Mouse (Mus musculus) CH12.LX (cell line): ENCODE data around the gene Togaram2. TPM values are rescaled to one million over a fixed set of nuclear protein-coding genes. Genes with fewer than 3 reads are reported as not detected.

Experiments used
- DNase-seq: peaks from one replicate; pipeline ENCODE4 v3.0.0-alpha.2; 2013; ENCODE audit errors: extremely low read depth
- H3K27ac ChIP-seq: 2 replicates; pipeline ENCODE4 v1.5.1; 2012; ENCODE audit warnings: low read depth, mild to moderate bottlenecking, control low read depth, moderate library complexity; ENCODE audit not compliant: insufficient read depth
- H3K27me3 ChIP-seq: replicated peaks from 2 replicates; pipeline ENCODE3; 2012; ENCODE audit warnings: inconsistent platforms
- H3K36me3 ChIP-seq, 2 experiments: replicated peaks in 1 of 2; 2 replicates each; pipeline versions ENCODE3 to v1.6.1; 2012; ENCODE audit warnings: inconsistent platforms in 1 of 2, low read length in 1 of 2, mild to moderate bottlenecking in 1 of 2, mixed read lengths in 1 of 2, moderate library complexity in 1 of 2; ENCODE audit not compliant: control insufficient read depth in 1 of 2, insufficient read depth in 1 of 2
- H3K4me1 ChIP-seq, 2 experiments: 2 replicates each; pipeline ENCODE4 v1.6.1; 2012; ENCODE audit warnings: inconsistent platforms in 1 of 2, moderate library complexity in 1 of 2; ENCODE audit not compliant: insufficient read depth in 2 of 2, control insufficient read depth in 1 of 2
- H3K4me2 ChIP-seq: 2 replicates; pipeline ENCODE4 v1.6.1; 2012; ENCODE audit warnings: low read depth, mild to moderate bottlenecking, control low read depth; ENCODE audit not compliant: poor library complexity, insufficient read depth, severe bottlenecking
- H3K4me3 ChIP-seq, 3 experiments: fragments of 150-350 bp in 1 of 3; sonication (generic) in 1 of 3; replicated peaks in 1 of 3; 2 replicates each; pipeline versions ENCODE3 to v1.5.1; 2011 to 2012; ENCODE audit warnings: low read depth in 2 of 3, low read length in 2 of 3, mild to moderate bottlenecking in 2 of 3, moderate library complexity in 2 of 3, control low read depth in 1 of 3, improper control_type of control experiment in 1 of 3, inconsistent platforms in 1 of 3, mixed read lengths in 1 of 3; ENCODE audit not compliant: poor library complexity in 1 of 3
- H3K79me2 ChIP-seq: replicated peaks from 2 replicates; pipeline ENCODE4 v1.6.1; 2012; ENCODE audit warnings: mild to moderate bottlenecking, moderate library complexity; ENCODE audit not compliant: control insufficient read depth, poor library complexity, insufficient read depth, severe bottlenecking; ENCODE audit errors: extremely low read depth
- H3K9ac ChIP-seq: 2 replicates; pipeline ENCODE4 v1.6.1; 2012; ENCODE audit warnings: low read depth, mild to moderate bottlenecking, control low read depth, moderate library complexity; ENCODE audit not compliant: insufficient read depth
- H3K9me3 ChIP-seq: replicated peaks from 2 replicates; pipeline ENCODE3; 2012; ENCODE audit warnings: low read length, inconsistent platforms, mixed read lengths
- BHLHE40 ChIP-seq: IDR thresholded peaks from 2 replicates; pipeline ENCODE4 v1.6.1; 2011; ENCODE audit warnings: mild to moderate bottlenecking, low read depth, low read length, improper control_type of control experiment
- CHD1 ChIP-seq: IDR thresholded peaks from 2 replicates; pipeline ENCODE4 v1.6.1; 2012; ENCODE audit warnings: low read depth, low read length, improper control_type of control experiment, inconsistent platforms
- CHD2 ChIP-seq: IDR thresholded peaks from 2 replicates; pipeline ENCODE4 v1.6.1; 2011; ENCODE audit warnings: low read length, improper control_type of control experiment
- CTCF ChIP-seq, 2 experiments: IDR thresholded peaks in 1 of 2; conservative IDR thresholded peaks in 1 of 2; 2 replicates each; pipeline ENCODE4 v1.5.1; 2011 to 2012; ENCODE audit warnings: low read depth in 2 of 2, low read length in 2 of 2, improper control_type of control experiment in 1 of 2, inconsistent platforms in 1 of 2, mild to moderate bottlenecking in 1 of 2, moderate library complexity in 1 of 2
- E2F4 ChIP-seq: IDR thresholded peaks from 2 replicates; pipeline ENCODE4 v1.6.1; 2011; ENCODE audit warnings: low read depth, low read length, improper control_type of control experiment; ENCODE audit not compliant: insufficient replicate concordance
- ELF1 ChIP-seq: IDR thresholded peaks from 2 replicates; pipeline ENCODE4 v1.6.1; 2014; ENCODE audit warnings: low read depth, mild to moderate bottlenecking, inconsistent platforms, low read length, improper control_type of control experiment
- EP300 ChIP-seq: IDR thresholded peaks from 2 replicates; pipeline ENCODE4 v1.6.1; 2011; ENCODE audit warnings: low read length, improper control_type of control experiment
- GABPA ChIP-seq: IDR thresholded peaks from 2 replicates; pipeline ENCODE4 v1.6.1; 2012; ENCODE audit warnings: low read depth, low read length, improper control_type of control experiment, inconsistent platforms; ENCODE audit not compliant: insufficient replicate concordance
- HCFC1 ChIP-seq: IDR thresholded peaks from 2 replicates; pipeline ENCODE4 v1.6.1; 2012; ENCODE audit warnings: low read depth, mild to moderate bottlenecking, inconsistent platforms, low read length, improper control_type of control experiment
- IRF4 ChIP-seq: IDR thresholded peaks from 2 replicates; pipeline ENCODE4 v1.6.1; 2014; ENCODE audit warnings: low read depth, mild to moderate bottlenecking, inconsistent platforms, low read length, improper control_type of control experiment
- KAT2A ChIP-seq: IDR thresholded peaks from 2 replicates; pipeline ENCODE4 v1.6.1; 2012; ENCODE audit warnings: low read length, improper control_type of control experiment, inconsistent platforms; ENCODE audit not compliant: insufficient replicate concordance
- MAFK ChIP-seq: IDR thresholded peaks from 2 replicates; pipeline ENCODE4 v1.6.1; 2011; ENCODE audit warnings: low read length, improper control_type of control experiment; ENCODE audit not compliant: insufficient replicate concordance
- MXI1 ChIP-seq: IDR thresholded peaks from 2 replicates; pipeline ENCODE4 v1.6.1; 2011; ENCODE audit warnings: mild to moderate bottlenecking, low read depth, low read length, improper control_type of control experiment
- NELFE ChIP-seq: IDR thresholded peaks from 2 replicates; pipeline ENCODE4 v1.6.1; 2011; ENCODE audit warnings: low read depth, low read length, improper control_type of control experiment
- POLR2A ChIP-seq: IDR thresholded peaks from 2 replicates; pipeline ENCODE4 v1.6.1; 2011; ENCODE audit warnings: low read depth, mild to moderate bottlenecking, improper control_type of control experiment, low read length
- POLR2AphosphoS2 ChIP-seq: IDR thresholded peaks from 2 replicates; pipeline ENCODE4 v1.6.1; 2011; ENCODE audit warnings: low read depth, low read length, improper control_type of control experiment
- RAD21 ChIP-seq: IDR thresholded peaks from 2 replicates; pipeline ENCODE4 v1.6.1; 2011; ENCODE audit warnings: low read depth, mild to moderate bottlenecking, low read length, improper control_type of control experiment, moderate library complexity
- RCOR1 ChIP-seq: conservative IDR thresholded peaks from 2 replicates; pipeline ENCODE4 v1.6.1; 2012; ENCODE audit warnings: low read depth, mild to moderate bottlenecking, inconsistent platforms, low read length, improper control_type of control experiment
- SIN3A ChIP-seq: IDR thresholded peaks from 2 replicates; pipeline ENCODE4 v1.6.1; 2012; ENCODE audit warnings: low read length, improper control_type of control experiment, inconsistent platforms
- SMC3 ChIP-seq: IDR thresholded peaks from 2 replicates; pipeline ENCODE4 v1.6.1; 2011; ENCODE audit warnings: low read depth, low read length, improper control_type of control experiment
- TBP ChIP-seq: conservative IDR thresholded peaks from 2 replicates; pipeline ENCODE4 v1.6.1; 2011; ENCODE audit warnings: low read depth, low read length, improper control_type of control experiment
- USF1 ChIP-seq: IDR thresholded peaks from 2 replicates; pipeline ENCODE4 v1.6.1; 2014; ENCODE audit warnings: low read depth, mild to moderate bottlenecking, inconsistent platforms, low read length, improper control_type of control experiment
- USF2 ChIP-seq: conservative IDR thresholded peaks from 2 replicates; pipeline ENCODE4 v1.6.1; 2011; ENCODE audit warnings: low read depth, low read length, improper control_type of control experiment
- ZC3H11A ChIP-seq: IDR thresholded peaks from 2 replicates; pipeline ENCODE4 v1.6.1; 2012; ENCODE audit warnings: low read depth, mild to moderate bottlenecking, inconsistent platforms, low read length, improper control_type of control experiment
- ZNF384 ChIP-seq: IDR thresholded peaks from 2 replicates; pipeline ENCODE4 v1.6.1; 2012; ENCODE audit warnings: low read depth, low read length, improper control_type of control experiment, inconsistent platforms
- dilution Hi-C: fragments of 300-500 bp; cut with MboI; formaldehyde crosslinking; loops from 2 replicates; pipeline ENCODE4 v1.14.3; 2020; ENCODE audit warnings: low sequenced_read_pairs; ENCODE audit not compliant: extremely low pct_unique_long_range_greater_than_20kb, extremely low pct_ligation_motif_present
- in situ Hi-C: fragments of 300-500 bp; cut with MboI; formaldehyde crosslinking; loops from 3 replicates; pipeline ENCODE4 v1.14.3; 2019; ENCODE audit warnings: low sequenced_read_pairs, low pct_ligation_motif_present, low pct_unique_long_range_greater_than_20kb, mixed read lengths
- polyA plus RNA-seq: library from polyadenylated mRNA; unstranded; fragments of >175 nt; gene quantifications from 2 replicates; pipeline ENCODE4 v1.2.1, GENCODE M21; 2012; ENCODE audit warnings: low read depth; ENCODE audit not compliant: insufficient read length
- total RNA-seq, 2 experiments: library from RNA; depleted of rRNA; stranded (reverse); fragments of 300-350 nt in 1 of 2; fragments of >200 nt in 1 of 2; gene quantifications; 2 replicates each; pipeline ENCODE4 v1.2.3; 2012 to 2014

Togaram2 gene
- total and polyA plus RNA-seq, 3 experiments, result 0.76 to 19.6 (median 2.6) TPM

- no peaks in the 10 kb centered on the region for H3K27me3 ChIP-seq
- H3K36me3 ChIP-seq, result peaks cover 0 to 93% of the 10 kb centered on the region in 2 experiments
- H3K4me2 ChIP-seq, result no peak overlapping the region
- no peaks in the 10 kb centered on the region for H3K79me2 ChIP-seq
- no peak overlapping the region for H3K4me3 ChIP-seq
- dilution Hi-C loops, result no loop called here
- in situ Hi-C loops, result no loop called here
- DNase-seq, result no peak
- peaks cover 2 to 4% of the 10 kb centered on the region in 2 experiments; a peak in 2 of 4 replicates for H3K4me1 ChIP-seq
- TF ChIP-seq HCFC1, result no peak
- TF ChIP-seq GABPA, result no peak
- TF ChIP-seq SMC3, result no peak
- no peak for TF ChIP-seq CHD2
- no peak for TF ChIP-seq MXI1
- H3K9ac ChIP-seq, result no peak overlapping the region
- no peak overlapping the region for H3K27ac ChIP-seq
- no peaks in the 10 kb centered on the region for H3K9me3 ChIP-seq
These were observed 42.0 kb downstream of the Togaram2 start for GRCm38 (mm10) chr17:71715034-71715433.

- no peak for TF ChIP-seq POLR2AphosphoS2
- no peak for TF ChIP-seq EP300
- no peak for TF ChIP-seq POLR2A
- TF ChIP-seq NELFE, result no peak
- no peak for TF ChIP-seq CHD1
- TF ChIP-seq MXI1, result no peak
- TF ChIP-seq IRF4, result no peak
- no peak for TF ChIP-seq SIN3A
- TF ChIP-seq RCOR1, result no peak
- H3K27ac ChIP-seq, result no peak overlapping the region
- no peaks in the 10 kb centered on the region for H3K9me3 ChIP-seq
- H3K4me3 ChIP-seq, result no peak overlapping the region
- in situ Hi-C loops (no loop called here), dilution Hi-C loops (no loop called here)
- H3K4me1 ChIP-seq, result peaks cover 2 to 21% of the 10 kb centered on the region in 2 experiments; a peak in 3 of 4 replicates
- H3K9ac ChIP-seq, result no peak overlapping the region
- peaks cover 0 to 89% of the 10 kb centered on the region in 2 experiments for H3K36me3 ChIP-seq
- no peaks in the 10 kb centered on the region for H3K27me3 ChIP-seq
- no peak for DNase-seq
- no peak overlapping the region for H3K4me2 ChIP-seq
- H3K79me2 ChIP-seq, result no peaks in the 10 kb centered on the region
These were observed 45.0 kb downstream of the Togaram2 start for GRCm38 (mm10) chr17:71717881-71718625.

GRCm38 (mm10) chr17:71720434-71720833 lies 47.4 kb downstream of the Togaram2 start:
- no peak overlapping the region for H3K4me3 ChIP-seq
- no peak overlapping the region for H3K9ac ChIP-seq
- H3K36me3 ChIP-seq, result peaks cover 0 to 89% of the 10 kb centered on the region in 2 experiments
- no peaks in the 10 kb centered on the region for H3K79me2 ChIP-seq
- dilution Hi-C loops (no loop called here), in situ Hi-C loops (no loop called here)
- no peaks in the 10 kb centered on the region for H3K9me3 ChIP-seq
- peaks cover 2 to 23% of the 10 kb centered on the region in 2 experiments for H3K4me1 ChIP-seq
- no peaks in the 10 kb centered on the region for H3K27me3 ChIP-seq
- no peak overlapping the region for H3K4me2 ChIP-seq
- no peak overlapping the region for H3K27ac ChIP-seq
- no peak for DNase-seq
- TF ChIP-seq MAFK (no peak), IRF4 (no peak), BHLHE40 (no peak), ELF1 (no peak), RAD21 (no peak), E2F4 (no peak), USF2 (no peak), SIN3A (no peak), CTCF (conservative IDR thresholded peaks at IDR 0.05 in 1 of 2, IDR thresholded peaks at IDR 0.05 in 1 of 2; ENCODE audit: low read depth in 2 of 2, low read length in 2 of 2) (no peak), EP300 (no peak), ZC3H11A (no peak), ZNF384 (no peak), KAT2A (no peak), MXI1 (no peak), SMC3 (no peak), TBP (no peak), USF1 (no peak)
